Mouse (Mus musculus): ENCODE results near the gene Gm49358.

DNA sequence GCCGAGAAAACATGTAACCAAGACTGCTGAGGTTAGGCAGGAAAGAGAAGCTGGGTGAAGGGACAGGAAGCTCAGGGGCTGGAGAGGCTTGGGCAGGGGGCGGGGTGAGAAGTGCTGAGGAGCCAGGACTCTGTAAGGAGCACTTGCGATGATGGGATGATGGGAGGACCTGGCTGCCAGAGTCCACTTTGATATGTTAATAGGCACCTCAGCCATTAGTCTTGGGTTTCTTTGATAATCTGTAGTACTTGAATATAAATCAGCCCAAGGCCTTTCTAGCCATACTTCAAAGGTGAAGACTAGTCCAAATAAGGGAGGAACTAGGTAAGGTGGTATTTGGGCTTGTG, 1.4 kb upstream of the Gm49358 start:
- TF ChIP-seq CTCF (IDR thresholded peaks at IDR 0.05; ENCODE audit: extremely low read depth, insufficient read depth, insufficient read length, insufficient replicate concordance) (no peak), POLR2A (IDR thresholded peaks at IDR 0.05; ENCODE audit: low read depth, low read length) (no peak)
